Mouse (Mus musculus) heart, postnatal 10 days (tissue): ENCODE results near the gene Ube2m. TPM values are rescaled to one million over a fixed set of nuclear protein-coding genes. Genes with fewer than 3 reads are reported as not detected.

ENCODE experiments used
- DNase-seq, 2 experiments: peaks; one replicate each; pipeline ENCODE4 v3.0.0; 2021
- intact Hi-C: fragments of 180-260 bp; cut with DNase I; formaldehyde crosslinking; loops from one replicate; pipeline ENCODE4 v1.15.1; 2025
- total RNA-seq, 2 experiments: library from RNA; stranded (reverse); gene quantifications; 2 replicates each; pipeline ENCODE4 v1.2.3; 2021

The Ube2m gene
- total RNA-seq, 2 experiments from 2014 or later, result 185 to 188 TPM

DNA sequence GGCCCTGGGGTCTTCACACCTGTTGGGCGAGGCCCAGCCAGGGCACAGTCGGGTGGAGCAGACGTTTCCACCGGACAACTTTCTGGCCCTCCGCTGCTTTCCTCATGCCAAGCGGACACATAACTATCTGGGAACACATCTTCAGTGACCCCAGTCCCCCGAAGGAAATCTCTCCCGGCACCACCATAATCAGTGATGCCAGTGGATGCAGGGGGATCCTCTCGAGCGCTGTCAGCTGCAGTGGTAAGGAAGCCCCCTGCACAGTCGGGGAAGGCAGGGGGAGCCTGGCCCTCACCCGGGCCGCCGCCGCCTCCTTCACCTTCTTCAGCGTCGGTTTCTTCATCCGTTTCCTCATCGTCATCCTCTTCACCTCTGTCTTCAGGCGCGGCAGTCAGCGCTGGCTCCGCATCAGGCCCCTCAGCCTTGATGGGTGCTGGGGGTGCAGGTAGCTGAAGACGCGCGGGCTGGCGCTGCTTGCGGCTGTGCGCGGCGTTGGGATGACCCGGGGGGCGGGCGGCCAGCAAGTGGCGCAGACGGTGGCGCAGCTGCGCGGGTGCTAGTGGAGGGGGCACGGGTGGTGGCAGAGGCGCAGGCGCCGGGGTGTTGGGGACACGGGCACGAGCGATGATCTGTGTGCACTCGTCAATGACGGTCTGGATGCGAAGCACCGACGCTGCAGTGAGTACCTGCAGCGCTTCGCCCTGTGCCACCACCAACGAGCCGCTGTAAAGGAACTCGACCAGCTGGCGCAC, 30.6 kb downstream of the Ube2m start:
- intact Hi-C loops, result loop anchor here (2.0 kb wide), 2 partner anchors 17 to 29 kb away; no protein-coding TSS in a partner anchor
- no peak for DNase-seq

DNA sequence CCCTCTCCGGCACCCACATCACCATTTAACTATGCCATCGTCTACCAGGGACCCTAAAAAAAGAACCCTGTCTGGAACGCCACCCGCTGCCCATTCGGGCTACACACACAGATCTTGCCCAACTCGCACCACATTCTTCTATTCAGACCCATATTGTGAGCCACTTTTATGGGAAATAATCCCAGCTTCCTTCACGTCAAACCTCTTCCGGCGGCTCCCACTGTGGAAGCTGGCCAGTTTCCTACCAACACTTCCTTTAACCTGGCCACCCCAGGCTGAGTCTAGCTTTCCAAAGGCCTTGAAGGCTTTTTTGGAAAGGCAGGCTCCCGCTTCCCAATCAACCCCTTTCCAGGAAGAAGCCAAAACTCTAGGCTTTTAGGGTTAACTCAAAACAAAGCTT, 31.5 kb downstream of the Ube2m start:
- DNase-seq, result no peak
- intact Hi-C loops, result no loop called here

DNA sequence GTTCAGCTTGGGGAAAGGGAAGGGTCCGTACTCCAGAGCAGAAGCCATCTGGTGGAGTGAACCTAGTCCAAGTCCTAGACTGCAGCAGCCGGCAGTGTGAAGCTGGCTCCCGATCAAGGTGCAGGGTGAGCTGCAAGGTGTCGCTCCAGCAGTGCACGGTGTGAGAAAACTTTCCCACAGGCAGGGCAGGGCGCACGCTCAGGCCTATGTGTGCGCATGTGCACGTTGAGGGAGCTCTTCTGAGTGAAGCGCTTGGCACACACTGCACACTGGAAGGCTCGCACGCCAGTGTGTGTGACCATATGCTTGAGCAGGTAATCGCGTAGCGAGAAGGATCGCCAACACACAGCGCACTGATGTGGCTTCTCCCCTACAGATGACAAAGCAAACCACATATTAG, 32.1 kb downstream of the Ube2m start:
- no peak for DNase-seq
- intact Hi-C loops, result no loop called here

DNA sequence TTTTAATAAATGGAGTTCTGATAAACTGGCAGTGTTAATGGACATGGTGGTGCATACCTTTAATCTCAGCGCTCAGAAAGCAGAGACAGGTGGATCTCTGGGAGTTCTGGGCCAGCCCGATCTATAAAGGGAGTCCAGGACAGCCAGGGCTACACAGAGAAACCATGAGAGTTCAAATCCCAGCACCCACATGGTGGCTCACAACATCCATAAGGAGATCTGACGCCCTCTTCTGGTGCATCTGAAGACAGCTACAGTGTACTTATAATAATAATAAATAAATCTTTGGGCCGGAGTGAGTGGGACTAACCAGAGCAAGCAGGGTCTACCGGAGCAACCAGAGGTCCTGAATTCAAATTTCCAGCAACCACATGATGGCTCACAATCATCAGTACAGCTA, 34.7 kb downstream of the Ube2m start:
- intact Hi-C loops, result no loop called here
- no peak for DNase-seq

DNA sequence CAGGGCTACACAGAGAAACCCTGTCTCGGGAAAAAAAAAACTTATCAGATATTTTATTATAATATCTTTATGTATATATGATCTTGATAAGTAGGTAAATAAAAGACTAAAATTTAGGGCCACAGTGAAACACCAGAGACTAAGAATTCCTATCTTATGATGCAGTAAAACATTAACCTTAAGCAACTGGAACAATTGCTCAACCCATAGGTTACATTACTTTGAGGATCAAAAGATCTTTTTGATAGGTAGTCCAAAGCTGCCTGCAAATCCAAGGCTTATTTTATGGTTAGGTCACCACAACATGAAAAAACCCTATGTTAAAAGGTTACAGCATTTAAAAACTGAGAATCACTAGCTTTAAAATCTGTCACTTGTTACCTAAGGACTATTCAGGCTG, 36.5 kb downstream of the Ube2m start:
- DNase-seq, result no peak
- intact Hi-C loops, result no loop called here

DNA sequence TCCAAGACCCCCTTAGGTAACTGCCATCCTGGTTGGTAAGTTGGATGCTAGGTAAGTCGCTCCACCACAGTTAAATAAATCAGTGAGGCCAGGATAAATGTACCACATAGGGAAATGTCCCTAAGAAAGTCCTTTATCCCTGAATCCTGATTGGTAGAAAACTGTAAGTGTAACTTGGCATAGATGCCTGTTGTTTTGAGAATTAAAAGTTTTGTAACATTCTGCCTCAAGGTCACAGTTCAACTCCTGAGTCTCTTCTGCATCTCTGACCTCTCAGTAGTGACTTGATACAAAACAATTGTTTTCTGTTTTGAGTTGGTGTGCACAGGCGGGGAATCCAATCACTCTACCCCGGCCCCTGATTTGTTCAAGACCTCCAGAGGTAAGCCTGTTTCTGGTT, 39.2 kb downstream of the Ube2m start, which contains the start of gene Trim28:
TSS of gene Trim28 (plus strand) at position 264 of the 400 bp plus-strand sequence.
- intact Hi-C loops, result no loop called here

DNA sequence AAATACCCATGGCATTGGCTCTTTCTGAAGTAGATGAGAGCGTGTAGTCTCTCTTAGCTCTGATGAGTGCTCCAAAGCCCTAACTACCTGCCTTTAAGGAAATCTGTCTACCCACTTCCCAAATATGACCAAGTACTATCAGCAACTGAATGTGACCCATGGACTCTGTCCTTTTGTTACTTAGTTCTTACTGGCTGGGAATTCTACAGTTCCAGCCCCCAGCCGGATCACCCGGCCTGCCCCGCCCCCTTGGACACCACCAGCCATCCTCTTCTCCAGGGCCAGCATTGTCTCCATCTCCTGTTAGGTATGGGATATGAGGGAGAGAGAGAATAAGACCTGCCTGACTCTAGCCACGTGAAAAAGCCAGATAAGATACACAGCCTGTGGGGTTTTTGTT, 40.0 kb downstream of the Ube2m start, which contains the start of gene Slc27a5:
TSS of gene Slc27a5 (minus strand) at position 140 of the 400 bp plus-strand sequence.
- no peak for DNase-seq
- intact Hi-C loops, result no loop called here

More for the DNA sequence above, 39.2 kb downstream of the Ube2m start, which contains the start of gene Trim28:
- DNase-seq, result no peak

DNA sequence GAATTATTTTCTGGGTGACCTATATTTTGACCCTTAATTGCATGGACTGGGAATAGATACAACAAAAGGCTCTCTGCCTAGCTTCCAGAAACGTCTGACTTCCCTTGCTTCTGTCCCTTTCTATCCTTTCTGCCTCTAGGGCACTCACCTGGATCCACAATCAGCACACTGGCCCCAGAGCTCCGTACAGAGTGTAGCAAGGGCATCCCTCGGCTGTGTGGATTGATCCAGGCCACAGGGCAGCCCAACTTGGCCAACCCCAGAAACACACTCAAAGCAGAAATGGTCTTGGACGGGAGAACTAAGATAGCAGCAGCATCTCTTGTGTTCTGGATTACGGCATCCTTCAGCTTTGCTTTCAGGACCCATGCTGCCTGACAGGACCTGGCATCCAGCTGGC, 40.8 kb downstream of the Ube2m start:
- intact Hi-C loops, result no loop called here
- DNase-seq, result no peak

DNA sequence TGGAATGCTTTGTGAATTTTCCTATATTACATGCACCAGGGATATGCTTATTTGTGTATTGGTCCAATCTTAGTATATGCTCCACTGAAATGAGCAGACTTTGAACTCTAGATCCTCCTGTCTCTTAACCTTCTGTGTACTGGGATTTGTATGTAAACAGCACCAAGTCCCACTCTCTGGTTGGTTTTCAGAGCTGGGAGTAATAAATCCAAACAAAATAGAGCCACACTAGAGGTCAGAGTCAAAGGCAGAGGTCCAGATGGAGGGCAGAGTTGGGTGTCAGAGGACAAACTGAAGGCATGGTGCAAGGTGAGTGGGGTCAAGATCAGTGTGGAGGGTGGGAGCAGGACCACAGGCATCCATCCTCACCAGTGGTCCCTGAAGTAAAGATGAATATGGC, 42.2 kb downstream of the Ube2m start:
- no peak for DNase-seq
- intact Hi-C loops, result no loop called here

DNA sequence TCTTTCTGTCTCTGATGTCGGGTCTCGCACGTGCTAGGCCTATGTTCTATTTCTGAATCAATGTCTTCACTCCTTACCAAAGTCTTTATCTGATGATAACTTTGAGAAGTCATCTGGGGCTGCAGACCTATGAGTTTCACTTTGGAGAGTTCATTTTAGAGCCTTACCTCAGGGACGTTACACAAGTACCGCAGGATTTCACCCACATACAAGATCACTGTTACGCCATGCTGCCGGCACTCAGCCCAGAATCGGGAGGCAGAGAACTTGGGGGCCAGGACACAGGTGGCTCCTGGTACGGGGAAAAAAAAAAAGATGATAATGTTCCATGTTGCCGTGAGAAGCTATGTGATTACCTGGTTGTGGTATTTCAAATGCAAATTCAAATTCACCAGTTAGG, 44.9 kb downstream of the Ube2m start:
- DNase-seq, result no peak
- intact Hi-C loops, result no loop called here

DNA sequence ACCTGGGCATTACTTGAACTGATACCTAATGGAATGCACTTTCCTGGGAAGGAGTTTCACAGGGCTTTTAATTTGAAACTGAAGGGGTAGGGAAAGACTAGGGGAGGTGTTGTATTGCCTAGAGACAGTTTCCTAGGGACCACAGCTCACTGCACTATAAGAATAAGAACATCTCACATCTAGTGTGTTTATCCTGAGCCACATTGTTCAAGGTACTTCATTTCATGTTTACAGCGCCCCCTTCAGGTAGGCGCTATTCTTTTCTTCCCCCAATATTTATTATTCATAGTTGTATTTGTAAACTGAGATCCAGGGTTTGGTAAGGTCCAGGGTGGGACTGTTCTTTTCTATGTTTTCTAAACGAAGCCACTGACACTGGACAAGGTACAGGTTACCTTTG, 45.9 kb downstream of the Ube2m start:
- intact Hi-C loops, result no loop called here
- DNase-seq, result peak; percentile 12 to 31

DNA sequence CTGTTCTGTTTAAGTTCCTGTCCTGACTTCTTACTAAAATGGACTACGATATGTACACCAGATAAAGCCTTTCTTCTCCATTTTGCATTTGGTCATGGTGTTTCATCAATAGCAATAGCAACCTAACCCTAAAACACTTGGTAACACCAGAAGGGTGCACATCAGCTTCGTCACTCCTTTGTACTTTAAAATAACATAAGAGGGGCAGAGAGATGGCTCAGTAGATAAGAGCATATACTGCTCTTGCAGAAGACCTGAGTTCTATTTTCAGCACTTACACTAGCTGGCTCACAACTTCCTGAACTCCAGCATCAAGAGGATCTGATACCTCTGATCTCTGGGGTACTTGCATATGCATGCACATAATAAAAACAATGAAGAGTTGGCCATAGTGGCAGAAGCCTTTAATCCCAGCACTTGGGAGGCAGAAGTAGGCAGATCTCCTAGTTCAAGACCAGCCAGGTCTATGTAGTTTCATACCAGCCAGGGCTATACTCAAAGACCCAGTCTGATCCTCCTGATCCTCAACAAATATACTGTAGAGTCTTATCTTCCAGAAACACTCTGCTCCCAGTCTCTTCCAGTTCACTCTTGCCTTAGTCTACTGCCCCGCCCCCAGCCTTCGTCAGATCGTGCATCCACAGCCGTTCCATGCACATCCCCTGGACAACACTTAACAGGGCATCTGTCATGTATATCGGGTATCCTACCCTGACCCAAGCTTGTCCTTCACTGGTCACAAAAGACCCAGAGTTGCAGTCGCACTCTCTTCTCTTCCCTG, 50.5 kb downstream of the Ube2m start:
- no peak for DNase-seq
- intact Hi-C loops, result no loop called here

DNA sequence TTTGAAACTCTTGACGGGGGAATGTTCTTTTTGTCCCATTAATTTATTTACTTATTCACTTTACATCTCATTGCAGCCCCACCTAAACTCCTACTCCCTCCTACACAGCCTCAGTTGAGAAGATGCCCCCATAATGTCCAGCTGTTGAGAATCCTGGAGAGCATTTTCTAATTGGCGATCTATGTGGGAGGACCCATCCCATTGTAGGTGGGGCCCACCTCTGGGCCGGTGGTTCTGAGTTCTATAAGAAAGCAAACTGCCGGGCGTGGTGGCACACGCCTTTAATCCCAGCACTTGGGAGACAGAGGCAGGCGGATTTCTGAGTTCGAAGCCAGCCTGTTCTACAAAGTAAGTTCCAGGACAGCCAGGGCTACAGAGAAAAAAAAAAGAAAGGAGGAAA, 51.2 kb downstream of the Ube2m start:
- intact Hi-C loops, result no loop called here
- DNase-seq, result no peak

DNA sequence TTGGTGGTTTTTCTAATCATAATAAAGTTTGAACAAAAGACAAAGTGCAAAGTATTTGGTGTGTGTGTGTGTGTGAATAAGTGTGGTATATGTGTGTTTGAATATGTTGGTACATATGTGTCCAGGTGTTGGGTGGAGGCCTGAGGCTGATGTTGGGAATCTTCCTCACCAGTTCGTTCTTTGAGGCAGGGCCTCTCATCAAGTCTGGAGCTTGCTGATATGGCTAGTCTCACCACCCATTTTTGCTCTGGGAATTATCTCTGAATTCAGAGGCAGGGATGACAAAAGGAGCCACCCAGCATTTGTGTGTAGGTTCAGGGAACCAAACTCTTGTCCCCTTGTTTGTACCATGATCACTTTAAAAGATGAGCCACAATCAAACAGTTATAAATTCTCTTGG, 52.4 kb downstream of the Ube2m start:
- no peak for DNase-seq

More for the DNA sequence above, 52.4 kb downstream of the Ube2m start:
- intact Hi-C loops, result loop anchor here (2.0 kb wide), 1 partner anchor 61 kb away; no protein-coding TSS in a partner anchor

Other genes with a start within 250 kb of the Ube2m start
- gene Zscan18, start 234.6 kb downstream of the Ube2m start, total RNA-seq, result 1 to 10 TPM; 2.0 to 2.8 TPM
- 1 to 10 TPM; 7.5 to 9.2 TPM for gene Zfp329, start 219.4 kb downstream of the Ube2m start, total RNA-seq
- gene Zfp110, start 203.5 kb downstream of the Ube2m start, total RNA-seq, result 10 to 100 TPM; 17.4 to 20.9 TPM
- gene Zfp128, start 157.1 kb downstream of the Ube2m start, total RNA-seq, result 1 to 10 TPM; 3.6 to 4.8 TPM
- 1 to 10 TPM; 5.5 to 6.8 TPM for gene Zscan22, start 140.5 kb downstream of the Ube2m start, total RNA-seq
- gene Rps5, start 116.0 kb downstream of the Ube2m start, total RNA-seq, result 100 to 1,000 TPM; 740 to 748 TPM
- gene Rnf225, start 110.9 kb downstream of the Ube2m start, total RNA-seq, result under 1 TPM; 0.36 to 0.37 TPM
- 1 to 10 TPM; 4.0 to 7.4 TPM for gene Zfp324, start 72.4 kb downstream of the Ube2m start, total RNA-seq
- gene Zfp446, start 60.4 kb downstream of the Ube2m start, total RNA-seq, result 1 to 10 TPM; 3.9 to 4.4 TPM
- not detected for gene Slc27a5, start 40.1 kb downstream of the Ube2m start, total RNA-seq
- 100 to 1,000 TPM; 148 to 165 TPM for gene Trim28, start 39.2 kb downstream of the Ube2m start, total RNA-seq
- 10 to 100 TPM in 1 of 2 experiments, 1 to 10 TPM in 1; 9.7 to 11.8 TPM for gene Zbtb45, start 28.2 kb downstream of the Ube2m start, total RNA-seq
- gene Chmp2a, start 3.5 kb downstream of the Ube2m start, total RNA-seq, result 100 to 1,000 TPM; 137 to 143 TPM
- under 1 TPM; 0.72 to 0.92 TPM for gene Mzf1, start 16.5 kb upstream of the Ube2m start, total RNA-seq
- not detected for gene Vmn1r85, start 56.9 kb upstream of the Ube2m start, total RNA-seq
- not detected for gene Vmn1r86, start 81.6 kb upstream of the Ube2m start, total RNA-seq
- gene Vmn1r87, start 101.9 kb upstream of the Ube2m start, total RNA-seq, result not detected
- under 1 TPM; 0.07 TPM for gene Vmn1r88, start 121.3 kb upstream of the Ube2m start, total RNA-seq
- gene Vmn1r89, start 174.7 kb upstream of the Ube2m start, total RNA-seq, result not detected
- 10 to 100 TPM; 14.4 to 16.0 TPM for gene Lig1, start 239.0 kb upstream of the Ube2m start, total RNA-seq
- gene Zswim9, start 240.4 kb upstream of the Ube2m start, total RNA-seq, result 1 to 10 TPM; 6.6 to 7.4 TPM